Mouse (Mus musculus): ENCODE results near the gene Rps27a. TPM values are rescaled to one million over a fixed set of nuclear protein-coding genes. Genes with fewer than 3 reads are reported as not detected.

The Rps27a gene
- polyA plus RNA-seq, 1 experiment from 2014 or later: 722 TPM

Other genes starting within 250 kb of the Rps27a start
- 66.8 and 68.2 TPM in 2 replicates for gene Ccdc88a, start 174.5 kb downstream of the Rps27a start, polyA plus RNA-seq (2014; fragmentation: Nextera tagmentation; extraction: Ambion mirVana)
- gene Prorsd1, start 33.1 kb downstream of the Rps27a start, polyA plus RNA-seq (2014; fragmentation: Nextera tagmentation; extraction: Ambion mirVana): 11.5 and 15.4 TPM in 2 replicates
- gene Mtif2, start 21.7 kb downstream of the Rps27a start, polyA plus RNA-seq (2014; fragmentation: Nextera tagmentation; extraction: Ambion mirVana): 30.3 and 35.2 TPM in 2 replicates
- 0.27 and 0.33 TPM in 2 replicates for gene Clhc1, start 159 bp downstream of the Rps27a start, polyA plus RNA-seq (2014; fragmentation: Nextera tagmentation; extraction: Ambion mirVana)
- 112 and 120 TPM in 2 replicates for gene Rtn4, start 144.8 kb upstream of the Rps27a start, polyA plus RNA-seq (2014; fragmentation: Nextera tagmentation; extraction: Ambion mirVana)